Comparison of ENCODE assay signal across 8 mouse cellular contexts in the genomic region with DNA sequence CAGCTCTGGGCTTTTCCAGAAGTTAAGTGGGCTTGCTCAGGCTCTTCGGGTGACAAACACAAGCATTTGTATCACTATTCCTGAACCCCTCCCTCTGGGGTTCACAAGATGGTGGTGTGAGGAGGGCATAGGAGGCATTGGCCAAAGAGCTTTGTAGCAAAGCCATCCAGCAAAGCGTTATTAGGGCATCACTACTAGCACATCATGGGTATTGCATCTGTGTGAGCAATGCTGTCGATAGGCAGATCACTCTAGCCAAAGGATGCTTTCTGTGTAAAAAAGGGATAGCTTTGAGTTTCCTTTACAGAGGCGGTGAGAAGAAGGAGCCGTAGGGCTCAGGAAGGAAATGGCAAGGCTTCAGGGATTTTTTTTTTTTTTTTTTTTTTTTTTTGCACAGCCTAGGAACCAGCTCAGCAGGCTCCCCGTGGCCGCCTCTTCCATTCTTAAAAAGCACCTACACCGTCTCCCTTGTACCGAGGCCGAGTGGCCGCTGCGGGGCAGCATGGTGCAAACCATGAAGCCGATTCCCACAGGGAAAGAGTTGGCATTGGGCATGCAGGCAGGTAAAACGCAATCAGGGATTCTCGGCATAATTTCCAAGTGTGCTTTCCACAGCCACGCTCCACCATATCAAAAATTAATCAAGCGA. TPM values are rescaled to one million over a fixed set of nuclear protein-coding genes. Genes with fewer than 3 reads are reported as not detected.
DNase-seq lines count a peak whose midpoint lies in the region; ATAC-seq lines count a peak whose summit lies in the region.

No protein-coding gene starts in this region.

- 12% methylated on average over 17 of the region's 17 CpGs for WGBS in lung, embryonic 15.5 days

- peaks cover 7% of the 10 kb centered on the region; the same call in 1 of the 2 replicates for H3K4me1 ChIP-seq in lung, embryonic 15.5 days

- 0 out of 2 replicates have a peak overlapping the region, but pooled peaks have one; percentile 19 for H3K4me2 ChIP-seq in lung, embryonic 15.5 days

- no peaks in the 10 kb centered on the region for H3K36me3 ChIP-seq in lung, embryonic 15.5 days

- ATAC-seq in lung, embryonic 15.5 days (ENCODE audit: borderline replicate concordance, extremely low read depth, low FRiP score, low TSS enrichment): peak; percentile 64; the same call in 1 of the 2 replicates

- no peak overlapping the region for H3K4me3 ChIP-seq in lung, embryonic 15.5 days

- H3K27ac ChIP-seq in lung, embryonic 15.5 days: no peak overlapping the region

- no peak overlapping the region for H3K9ac ChIP-seq in lung, embryonic 15.5 days

- H3K27me3 ChIP-seq in lung, embryonic 15.5 days: peaks cover 3% of the 10 kb centered on the region

- no peaks in the 10 kb centered on the region for H3K9me3 ChIP-seq in lung, embryonic 15.5 days

- peak; percentile 39 for DNase-seq in WW6 (ENCODE audit: low read depth, low spot score)
- peak; percentile 81 for DNase-seq in cerebellum, adult 8-10 months
- peak; percentile 73 for DNase-seq in forelimb bud, embryonic 11.5 days (ENCODE audit: low read depth, low spot score)
- peak; percentile 82 for DNase-seq in heart, postnatal 4 days
- peak; percentile 71 to 83 for DNase-seq in layer of hippocampus, adult 8-10 months (ENCODE audit: low spot score in 2 of 2)
- peak; percentile 87 for DNase-seq in right cerebral cortex, adult 18-20 months
- no peak for DNase-seq in spleen, postnatal 14 days (ENCODE audit: low spot score in 2 of 2)

RNA-seq across cellular contexts. Expression of a gene that starts 26.2 kb away (rescaled TPM):
- total RNA-seq in heart, postnatal 4 days (2021): 10 to 100 TPM; 10.1 to 11.5 TPM
- 10 to 100 TPM; 30.7 to 33.7 (median 32.3) TPM for total RNA-seq in layer of hippocampus, adult 8-10 months (2022)
- polyA plus RNA-seq in lung, embryonic 15.5 days (2015; fragmentation: Nextera tagmentation; extraction: Ambion mirVana): 48.4 and 50.7 TPM in 2 replicates

Comparison
In these comparisons a context has a peak if more than half of its experiments do, and no peak if none do; other contexts are left out.
1. DNase-seq: peak in WW6 (single experiment), cerebellum, adult 8-10 months (single experiment), forelimb bud, embryonic 11.5 days (single experiment), heart, postnatal 4 days (single experiment), layer of hippocampus, adult 8-10 months (2 of 2) and right cerebral cortex, adult 18-20 months (single experiment); none in spleen, postnatal 14 days (0 of 2).